In genomic region chr3:33836576-33836975, GRCm38 (mm10) we compare ENCODE assay signal across 18 mouse cellular contexts. TPM values are rescaled to one million over a fixed set of nuclear protein-coding genes. Genes with fewer than 3 reads are reported as not detected.
A peak's percentile ranks its signal among the peaks of the same experiment; 100 is the strongest.
DNase-seq lines count a peak whose midpoint lies in the region; TF ChIP-seq lines count a peak whose summit lies in the region.
"Had no signal": no experiment of that assay in that cellular context is flagged by ENCODE, and none has a peak within 500 bp of the region (broad histone marks: within the 10 kb centered on the region; RNA-seq: fewer than 3 reads in every experiment).

No protein-coding gene starts in this region.

- peak; percentile 79 for DNase-seq in heart, adult 11 months
- no peak for DNase-seq in heart, postnatal 4 days
- DNase-seq in MEL (ENCODE audit: low read depth, low spot score), result peak; percentile 92
- DNase-seq in spleen, adult 18-20 months, result no peak
- DNase-seq: adrenal gland, adult 2 months; adrenal gland, adult 8-10 months; adrenal gland, postnatal 10 days; adrenal gland, postnatal 14 days; adrenal gland, postnatal 25 days; adrenal gland, postnatal 36 days; B cell, adult 2 months; cerebellum, adult 11 months; cerebellum, adult 11-12 months; cerebellum, adult 18-20 months; cerebellum, adult 2 months had no signal

- peaks cover 0 to 26% of the 10 kb centered on the region in 2 experiments; a peak in 2 of 4 replicates for H3K36me3 ChIP-seq in MEL (ENCODE audit: control insufficient read depth in 1 of 2, insufficient read depth in 2 of 2, low read length in 2 of 2)
- H3K36me3 ChIP-seq: G1E had no signal

- no peaks in the 10 kb centered on the region for H3K9me3 ChIP-seq in MEL (replicated peaks; ENCODE audit: insufficient read depth, low read length)
- H3K9me3 ChIP-seq: G1E had no signal

- TF ChIP-seq RAD21 in MEL (IDR thresholded peaks at IDR 0.05; ENCODE audit: low read depth, low read length), result no peak

- TF ChIP-seq CTCF in MEL (IDR thresholded peaks at IDR 0.05 in 2 of 3, conservative IDR thresholded peaks at IDR 0.05 in 1 of 3; ENCODE audit: control insufficient read depth in 1 of 3, insufficient read depth in 1 of 3, low read depth in 2 of 3, low read length in 3 of 3, poor library complexity in 1 of 3, severe bottlenecking in 1 of 3), result no peak

- peaks cover 11 to 15% of the 10 kb centered on the region in 2 experiments for H3K4me1 ChIP-seq in MEL (ENCODE audit: control insufficient read depth in 1 of 2, insufficient read depth in 2 of 2, low read length in 2 of 2)

- H3K9ac ChIP-seq in MEL (ENCODE audit: control insufficient read depth, low read depth, low read length, poor library complexity, severe bottlenecking), result peak overlapping the region; percentile 36

- peak in 1 of 2 experiments; percentile 51; a peak in 2 of 4 replicates for TF ChIP-seq POLR2A in MEL (IDR thresholded peaks at IDR 0.05; ENCODE audit: control insufficient read depth in 1 of 2, insufficient read depth in 1 of 2, low read depth in 1 of 2, low read length in 2 of 2, poor library complexity in 1 of 2)

- no peaks in the 10 kb centered on the region for H3K27me3 ChIP-seq in MEL (ENCODE audit: control insufficient read depth in 1 of 2, insufficient read depth in 2 of 2, low read length in 2 of 2)
- H3K27me3 ChIP-seq: CH12.LX, Patski had no signal

- peak; percentile 92 to 94 for TF ChIP-seq EP300 in MEL (IDR thresholded peaks at IDR 0.05; ENCODE audit: low read depth in 1 of 2, low read length in 2 of 2)

- H3K27ac ChIP-seq in MEL (ENCODE audit: control insufficient read depth, low read depth, low read length), result peak overlapping the region; percentile 73

- H3K4me3 ChIP-seq in MEL (ENCODE audit: control insufficient read depth in 1 of 2, insufficient read depth in 1 of 2, low read depth in 2 of 2, low read length in 2 of 2), result peak overlapping the region; percentile 10 to 24; a peak in 2 of 4 replicates

- H3K79me2 ChIP-seq in MEL (ENCODE audit: control insufficient read depth, insufficient read depth, low read length, poor library complexity), result no peaks in the 10 kb centered on the region

TF ChIP-seq in MEL, 35 proteins besides CTCF, POLR2A, EP300 and RAD21:
- peak; percentile 80 for TF ChIP-seq TAL1 (IDR thresholded peaks at IDR 0.05; ENCODE audit: low read length)
- TF ChIP-seq NRF1 (IDR thresholded peaks at IDR 0.05; ENCODE audit: insufficient read depth, low read depth, low read length, poor library complexity, severe bottlenecking), result peak; percentile 46
- no peak for TF ChIP-seq RCOR1 (IDR thresholded peaks at IDR 0.05; ENCODE audit: low read depth, low read length)
- peak; percentile 83 for TF ChIP-seq GATA1 (IDR thresholded peaks at IDR 0.05; ENCODE audit: low read depth, low read length)
- TF ChIP-seq NELFE (IDR thresholded peaks at IDR 0.05; ENCODE audit: low read depth, low read length), result no peak
- no peak for TF ChIP-seq MEF2A (IDR thresholded peaks at IDR 0.05; ENCODE audit: extremely low read depth, insufficient replicate concordance, low read depth, low read length, poor library complexity, severe bottlenecking)
- no peak for TF ChIP-seq ZNF384 (IDR thresholded peaks at IDR 0.05; ENCODE audit: low read depth, low read length)
- no peak for TF ChIP-seq USF2 (IDR thresholded peaks at IDR 0.05; ENCODE audit: borderline replicate concordance in 1 of 2, insufficient read depth in 1 of 2, low read depth in 1 of 2, low read length in 2 of 2)
- TF ChIP-seq CHD1 (IDR thresholded peaks at IDR 0.05; ENCODE audit: low read depth, low read length), result no peak
- no peak for TF ChIP-seq JUND (IDR thresholded peaks at IDR 0.05; ENCODE audit: low read depth, low read length)
- TF ChIP-seq UBTF (IDR thresholded peaks at IDR 0.05; ENCODE audit: borderline replicate concordance, insufficient read depth, low read depth, low read length), result no peak
- peak; percentile 65; the same call in 1 of the 2 replicates for TF ChIP-seq TCF12 (IDR thresholded peaks at IDR 0.05; ENCODE audit: low read depth, low read length)
- no peak for TF ChIP-seq ZKSCAN1 (IDR thresholded peaks at IDR 0.05; ENCODE audit: low read depth, low read length)
- TF ChIP-seq MYC (IDR thresholded peaks at IDR 0.05; ENCODE audit: low read depth, low read length), result no peak
- TF ChIP-seq TBP (IDR thresholded peaks at IDR 0.05; ENCODE audit: low read depth, low read length), result peak; percentile 91
- no peak for TF ChIP-seq ELF1 (IDR thresholded peaks at IDR 0.05; ENCODE audit: low read depth, low read length)
- no peak for TF ChIP-seq ZC3H11A (IDR thresholded peaks at IDR 0.05; ENCODE audit: low read depth, low read length)
- TF ChIP-seq SIN3A (IDR thresholded peaks at IDR 0.05; ENCODE audit: low read length), result peak; percentile 81
- TF ChIP-seq MAX (IDR thresholded peaks at IDR 0.05; ENCODE audit: low read length), result peak; percentile 68; the same call in 1 of the 2 replicates
- no peak for TF ChIP-seq POLR2AphosphoS2 (IDR thresholded peaks at IDR 0.05; ENCODE audit: low read length)
- no peak for TF ChIP-seq BHLHE40 (IDR thresholded peaks at IDR 0.05; ENCODE audit: borderline replicate concordance, low read depth, low read length)
- no peak for TF ChIP-seq SMC3 (IDR thresholded peaks at IDR 0.05; ENCODE audit: low read depth, low read length)
- no peak for TF ChIP-seq POLR2AphosphoS5 (IDR thresholded peaks at IDR 0.05; ENCODE audit: borderline replicate concordance, low read depth, low read length)
- no peak for TF ChIP-seq CHD2 (IDR thresholded peaks at IDR 0.05; ENCODE audit: low read length)
- 0 out of 2 replicates have a peak, but pooled peaks have one; percentile 51 for TF ChIP-seq HCFC1 (IDR thresholded peaks at IDR 0.05; ENCODE audit: low read depth, low read length)
- TF ChIP-seq KAT2A (conservative IDR thresholded peaks at IDR 0.05; ENCODE audit: low read depth, low read length), result no peak
- no peak for TF ChIP-seq E2F4 (IDR thresholded peaks at IDR 0.05; ENCODE audit: borderline replicate concordance, low read depth, low read length)
- no peak for TF ChIP-seq MAFK (IDR thresholded peaks at IDR 0.05; ENCODE audit: borderline replicate concordance, low read depth, low read length)
- peak; percentile 81 for TF ChIP-seq ETS1 (IDR thresholded peaks at IDR 0.05; ENCODE audit: low read depth, low read length)
- peak; percentile 65; the same call in 1 of the 2 replicates for TF ChIP-seq MYB (IDR thresholded peaks at IDR 0.05; ENCODE audit: low read depth, low read length)
- no peak for TF ChIP-seq GABPA (IDR thresholded peaks at IDR 0.05; ENCODE audit: low read depth, low read length)
- TF ChIP-seq MXI1 (IDR thresholded peaks at IDR 0.05; ENCODE audit: low read depth, low read length), result no peak
- no peak for TF ChIP-seq ZMIZ1 (IDR thresholded peaks at IDR 0.05; ENCODE audit: low read depth, low read length)
- no peak for TF ChIP-seq USF1 (IDR thresholded peaks at IDR 0.05; ENCODE audit: low read depth, low read length)
- TF ChIP-seq MAZ (IDR thresholded peaks at IDR 0.05; ENCODE audit: low read depth, low read length), result no peak

RNA-seq across cellular contexts. Expression of gene Ccdc39, which starts 7.5 kb away (rescaled TPM):
- total RNA-seq in heart, postnatal 4 days (2021), result under 1 TPM; 0.24 to 0.81 TPM
- total RNA-seq in MEL (2012; rRNA removed), result 0.96 and 1.2 TPM in 2 replicates
- 1 to 10 TPM in 1 of 2 experiments, not detected in 1; 6.1 TPM for polyA plus RNA-seq in MEL (2012; ENCODE audit: insufficient read depth in 1 of 2, insufficient read length in 2 of 2, low read depth in 1 of 2, low replicate concordance in 2 of 2, missing spikeins in 1 of 2)

RNA-seq across cellular contexts. Expression of gene Ttc14, which starts 36.9 kb away (rescaled TPM):
- total RNA-seq in heart, postnatal 4 days (2021), result 10 to 100 TPM; 26.5 to 28.8 TPM
- 20.2 and 24.6 TPM in 2 replicates for total RNA-seq in MEL (2012; rRNA removed)
- polyA plus RNA-seq in MEL (2012; ENCODE audit: insufficient read depth in 1 of 2, insufficient read length in 2 of 2, low read depth in 1 of 2, low replicate concordance in 2 of 2, missing spikeins in 1 of 2), result 10 to 100 TPM; 26.4 to 54.2 TPM

Comparison
In these comparisons a context has a peak if more than half of its experiments do, and no peak if none do; other contexts are left out.
1. DNase-seq: peak in heart, adult 11 months (single experiment) and MEL (single experiment); none in heart, postnatal 4 days (single experiment) and spleen, adult 18-20 months (0 of 2).